Mouse (Mus musculus) heart, postnatal 0 days (tissue): ENCODE results near the gene Rtp1. TPM values are rescaled to one million over a fixed set of nuclear protein-coding genes. Genes with fewer than 3 reads are reported as not detected.

ENCODE experiments used
- ATAC-seq: fragments of 200-750 bp; cut with Nextera tagmentation; 2 replicates; pipeline ENCODE4 v1.8.0; 2017; ENCODE audit warnings: low read depth, moderate number of reproducible peaks, moderate library complexity; ENCODE audit not compliant: insufficient read depth
- DNase-seq: peaks from one replicate; pipeline ENCODE4 v3.0.0-alpha.2; 2016; ENCODE audit warnings: low spot score
- H3K27ac ChIP-seq: fragments of 300-500 bp; sonication (generic); 2 replicates; pipeline ENCODE4 v1.5.1; 2014; ENCODE audit warnings: low read depth, mild to moderate bottlenecking
- H3K27me3 ChIP-seq: fragments of 300-500 bp; sonication (generic); 2 replicates; pipeline ENCODE4 v1.6.1; 2014; ENCODE audit warnings: low read length, mixed read lengths; ENCODE audit not compliant: control insufficient read depth, insufficient read depth
- H3K36me3 ChIP-seq: fragments of 300-500 bp; sonication (generic); replicated peaks from 2 replicates; pipeline ENCODE4 v1.6.1; 2014; ENCODE audit warnings: low read length, mixed read lengths; ENCODE audit not compliant: control insufficient read depth, insufficient read depth
- H3K4me1 ChIP-seq: fragments of 300-500 bp; sonication (generic); 2 replicates; pipeline ENCODE4 v1.6.1; 2014; ENCODE audit warnings: antibody characterized with exemption; ENCODE audit not compliant: control insufficient read depth, insufficient read depth
- H3K4me2 ChIP-seq: fragments of 300-500 bp; sonication (generic); 2 replicates; pipeline ENCODE4 v1.6.1; 2014; ENCODE audit warnings: low read depth, mild to moderate bottlenecking, low read length, moderate library complexity
- H3K4me3 ChIP-seq: fragments of 300-500 bp; sonication (generic); 2 replicates; pipeline ENCODE4 v1.5.1; 2014; ENCODE audit warnings: low read depth, low read length
- H3K9ac ChIP-seq: fragments of 300-500 bp; sonication (generic); replicated peaks from 2 replicates; pipeline ENCODE4 v1.6.1; 2014; ENCODE audit warnings: low read depth, low read length, mixed read lengths
- H3K9me3 ChIP-seq: fragments of 300-500 bp; sonication (generic); replicated peaks from 2 replicates; pipeline ENCODE4 v1.6.1; 2016; ENCODE audit warnings: low read length; ENCODE audit not compliant: control insufficient read depth
- CTCF ChIP-seq: IDR thresholded peaks from 2 replicates; pipeline ENCODE4 v1.5.1; 2016; ENCODE audit warnings: antibody characterized with exemption, control low read depth, low read depth
- EP300 ChIP-seq: IDR thresholded peaks from 2 replicates; pipeline ENCODE4 v1.6.1; 2016; ENCODE audit warnings: antibody characterized with exemption, low read depth
- WGBS: fragments of 180-500 bp; shearing (Covaris S2); extraction: QIAGEN DNeasy Blood & Tissue Kit; methylation state at CpG from one replicate; pipeline ENCODE4 v1.1.7; 2014; 5-methylcytosine and 5-hydroxymethylcytosine counted together
- polyA plus RNA-seq: library from polyadenylated mRNA; unstranded; fragments of >200 nt; fragmentation: Nextera tagmentation; extraction: Ambion mirVana; gene quantifications from 2 replicates; pipeline ENCODE4 v1.2.1, GENCODE M21; 2015
- total RNA-seq: library from RNA; depleted of rRNA; stranded (reverse); fragments of >200 nt; gene quantifications from 2 replicates; pipeline ENCODE4 v1.2.3, GENCODE M21; 2014; ENCODE audit warnings: low replicate concordance; rRNA removed

Rtp1 gene
- total and polyA plus RNA-seq, 2 experiments from 2014 or later: not detected

DNA sequence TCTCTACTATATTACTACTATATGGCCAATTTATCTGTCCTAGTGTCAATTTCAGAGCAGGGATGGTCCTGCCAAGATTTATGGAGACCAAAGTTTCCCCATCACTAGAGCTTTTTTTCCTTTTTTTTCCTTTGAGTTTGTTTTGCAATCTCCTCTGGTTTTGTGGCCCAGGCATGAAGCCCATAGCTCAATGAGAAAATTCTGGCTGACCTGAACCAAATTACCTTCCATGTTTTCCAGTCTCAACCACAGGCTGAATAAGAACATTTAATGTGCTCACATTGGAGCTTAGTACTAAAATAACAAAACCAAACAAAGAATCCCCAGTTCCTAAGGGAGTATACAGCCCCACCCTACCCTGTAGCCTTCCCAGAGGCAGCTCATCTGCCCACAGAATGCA is 47.7 kb downstream of the Rtp1 start:
- no peak overlapping the region for H3K4me2 ChIP-seq
- DNase-seq (no peak), ATAC-seq (no peak)
- no peak overlapping the region for H3K27ac ChIP-seq
- no peaks in the 10 kb centered on the region for H3K9me3 ChIP-seq
- no peaks in the 10 kb centered on the region for H3K36me3 ChIP-seq
- H3K4me3 ChIP-seq: no peak overlapping the region
- H3K9ac ChIP-seq: no peak overlapping the region
- TF ChIP-seq EP300: no peak
- TF ChIP-seq CTCF: no peak
- H3K4me1 ChIP-seq: no peaks in the 10 kb centered on the region; the same call in 1 of the 2 replicates
- no peaks in the 10 kb centered on the region for H3K27me3 ChIP-seq

GRCm38 (mm10) chr16:23479872-23480603 is 51.1 kb downstream of the Rtp1 start:
- WGBS: 74% methylated on average over 7 of the region's 7 CpGs
- H3K9ac ChIP-seq: no peak overlapping the region
- H3K4me2 ChIP-seq: no peak overlapping the region
- TF ChIP-seq CTCF (no peak), EP300 (no peak)
- H3K27ac ChIP-seq: no peak overlapping the region
- H3K9me3 ChIP-seq: no peaks in the 10 kb centered on the region
- no peaks in the 10 kb centered on the region for H3K4me1 ChIP-seq
- DNase-seq (no peak), ATAC-seq (no peak)
- H3K4me3 ChIP-seq: no peak overlapping the region
- H3K27me3 ChIP-seq: no peaks in the 10 kb centered on the region
- no peaks in the 10 kb centered on the region for H3K36me3 ChIP-seq

DNA sequence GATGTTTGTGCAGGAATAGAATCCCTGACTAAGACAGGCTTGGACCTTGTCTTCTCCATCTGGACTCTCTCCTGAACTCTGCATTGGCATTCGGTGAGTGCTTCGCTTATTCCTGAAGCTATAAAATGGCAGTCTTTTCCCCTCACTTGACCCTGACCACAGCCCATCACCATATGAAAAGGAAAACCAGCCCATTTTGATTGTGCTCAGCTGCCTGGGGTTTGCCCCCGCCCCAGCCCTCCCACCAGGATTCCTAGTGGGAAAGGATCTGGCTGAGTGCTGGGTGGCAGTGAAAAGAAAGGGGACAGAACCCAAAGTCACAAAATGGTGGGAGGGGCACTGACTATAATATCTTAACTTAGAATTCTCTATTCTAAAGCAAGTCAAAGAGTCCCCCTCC is 53.3 kb downstream of the Rtp1 start:
- Histone ChIP-seq H3K4me2 (no peak overlapping the region), H3K9me3 (no peaks in the 10 kb centered on the region), H3K36me3 (no peaks in the 10 kb centered on the region), H3K4me3 (no peak overlapping the region), H3K4me1 (no peaks in the 10 kb centered on the region), H3K9ac (no peak overlapping the region), H3K27ac (no peak overlapping the region), H3K27me3 (no peaks in the 10 kb centered on the region)
- DNase-seq (no peak), ATAC-seq (no peak)
- WGBS: 90% methylated on average over 3 of the region's 3 CpGs
- TF ChIP-seq EP300: no peak
- no peak for TF ChIP-seq CTCF

DNA sequence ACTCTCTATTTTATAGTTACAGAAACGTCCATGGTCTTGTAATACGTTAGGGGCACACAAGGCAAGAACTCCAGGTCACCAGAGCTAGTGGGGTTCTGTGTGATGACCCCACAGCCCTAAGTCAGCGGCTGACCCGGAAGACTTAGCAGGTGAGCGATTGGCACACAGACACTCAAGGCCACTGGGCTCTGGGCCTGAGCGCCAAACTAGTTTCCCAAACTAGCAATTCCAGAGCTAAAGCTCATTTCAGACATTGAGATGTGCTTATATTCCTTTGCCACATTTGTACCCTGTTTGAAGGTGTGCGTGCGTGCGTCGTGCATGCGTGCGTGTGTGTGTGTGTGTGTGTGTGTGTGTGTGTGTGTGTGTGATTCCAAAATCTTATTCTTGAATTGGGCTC is 53.9 kb downstream of the Rtp1 start:
- Histone ChIP-seq H3K36me3 (no peaks in the 10 kb centered on the region), H3K4me2 (no peak overlapping the region), H3K4me1 (no peaks in the 10 kb centered on the region), H3K27ac (no peak overlapping the region), H3K4me3 (no peak overlapping the region), H3K9me3 (no peaks in the 10 kb centered on the region), H3K27me3 (no peaks in the 10 kb centered on the region), H3K9ac (no peak overlapping the region)
- ATAC-seq: no peak
- TF ChIP-seq EP300: no peak
- DNase-seq: no peak
- WGBS: 89% methylated on average over 12 of the region's 12 CpGs

GRCm38 (mm10) chr16:23483292-23483691 is 54.4 kb downstream of the Rtp1 start:
- Histone ChIP-seq H3K4me3 (no peak overlapping the region), H3K36me3 (no peaks in the 10 kb centered on the region), H3K4me2 (no peak overlapping the region), H3K27ac (no peak overlapping the region), H3K4me1 (no peaks in the 10 kb centered on the region), H3K27me3 (no peaks in the 10 kb centered on the region), H3K9me3 (no peaks in the 10 kb centered on the region), H3K9ac (no peak overlapping the region)
- ATAC-seq (no peak), DNase-seq (no peak)
- 70% methylated on average over 10 of the region's 10 CpGs for WGBS
- no peak for TF ChIP-seq CTCF
- TF ChIP-seq EP300: no peak

Other genes starting within 250 kb of the Rtp1 start
- gene St6gal1, start 204.4 kb upstream of the Rtp1 start, total RNA-seq: 23.5 and 34.4 TPM in 2 replicates
- 8.8 and 10.0 TPM in 2 replicates for gene St6gal1, start 204.4 kb upstream of the Rtp1 start, polyA plus RNA-seq
- 9.8 and 42.1 TPM in 2 replicates for gene Rtp4, start 91.2 kb downstream of the Rtp1 start, total RNA-seq
- 12.7 and 16.9 TPM in 2 replicates for gene Rtp4, start 91.2 kb downstream of the Rtp1 start, polyA plus RNA-seq
- 9.8 and 20.1 TPM in 2 replicates for gene Masp1, start 91.7 kb downstream of the Rtp1 start, total RNA-seq
- gene Masp1, start 91.7 kb downstream of the Rtp1 start, polyA plus RNA-seq: 6.6 and 7.7 TPM in 2 replicates